Mouse (Mus musculus): Measurements from ENCODE around the gene Car11. TPM values are rescaled to one million over a fixed set of nuclear protein-coding genes. Genes with fewer than 3 reads are reported as not detected.

Car11 gene
- polyA plus RNA-seq, 1 experiment from 2014 or later, result 9.1 TPM

DNA sequence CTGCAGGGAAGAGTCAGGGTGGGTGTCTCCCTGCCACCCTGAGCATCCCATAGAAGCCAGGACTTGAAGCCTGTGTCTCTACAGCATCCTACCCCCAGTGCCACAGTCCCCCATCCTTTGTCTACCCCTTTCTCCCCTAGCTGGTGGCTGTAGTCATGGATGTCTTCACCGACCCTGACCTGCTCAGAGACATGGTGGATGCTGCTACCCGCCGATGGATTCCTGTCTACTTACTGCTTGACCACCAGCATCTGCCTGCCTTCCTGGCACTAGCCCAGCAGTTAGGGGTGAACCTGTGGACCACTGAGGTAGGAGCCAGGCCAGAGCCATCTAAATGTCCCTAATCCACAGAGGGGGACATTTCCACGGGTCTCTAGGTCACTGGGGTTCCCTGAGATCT is 23.7 kb downstream of the Car11 start:
- WGBS, result 91% methylated on average over 4 of the region's 4 CpGs
- peaks cover 97% of the 10 kb centered on the region for H3K36me3 ChIP-seq (replicated peaks)
- H3K27me3 ChIP-seq (replicated peaks; ENCODE audit: low read depth, poor library complexity, severe bottlenecking), result no peaks in the 10 kb centered on the region

DNA sequence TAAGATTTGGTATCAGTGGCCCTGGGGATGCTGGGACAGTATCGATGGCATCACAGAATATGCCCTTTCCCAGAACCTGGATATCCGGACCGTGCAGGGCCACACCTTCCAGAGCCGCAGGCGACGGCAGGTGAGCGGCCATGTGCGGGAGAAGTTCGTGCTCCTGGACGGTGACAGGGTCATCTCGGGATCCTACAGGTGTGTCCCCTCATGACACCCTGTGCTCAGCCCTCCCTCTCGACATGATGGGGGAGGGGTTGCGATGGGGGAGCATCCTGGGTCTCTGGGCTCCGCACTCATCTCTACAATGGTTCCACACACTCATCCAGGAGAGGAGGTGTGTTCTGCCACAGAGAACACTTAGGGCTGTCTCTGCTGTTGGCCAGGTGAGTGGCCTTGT is 24.1 kb downstream of the Car11 start:
- Histone ChIP-seq H3K36me3 (replicated peaks) (peaks cover 100% of the 10 kb centered on the region), H3K27ac (replicated peaks) (no peak overlapping the region), H3K4me1 (peaks cover 24% of the 10 kb centered on the region), H3K4me3 (no peak overlapping the region), H3K27me3 (replicated peaks; ENCODE audit: low read depth, poor library complexity, severe bottlenecking) (no peaks in the 10 kb centered on the region), H3K9me3 (no peaks in the 10 kb centered on the region)
- DNase-seq (ENCODE audit: low spot score), result no peak
- WGBS, result 92% methylated on average over 14 of the region's 14 CpGs

More for the DNA sequence above, 23.7 kb downstream of the Car11 start:
- no peak for DNase-seq (ENCODE audit: low spot score)
- no peaks in the 10 kb centered on the region for H3K9me3 ChIP-seq
- no peak overlapping the region for H3K27ac ChIP-seq (replicated peaks)
- H3K4me3 ChIP-seq, result no peak overlapping the region
- H3K4me1 ChIP-seq, result peaks cover 25% of the 10 kb centered on the region

DNA sequence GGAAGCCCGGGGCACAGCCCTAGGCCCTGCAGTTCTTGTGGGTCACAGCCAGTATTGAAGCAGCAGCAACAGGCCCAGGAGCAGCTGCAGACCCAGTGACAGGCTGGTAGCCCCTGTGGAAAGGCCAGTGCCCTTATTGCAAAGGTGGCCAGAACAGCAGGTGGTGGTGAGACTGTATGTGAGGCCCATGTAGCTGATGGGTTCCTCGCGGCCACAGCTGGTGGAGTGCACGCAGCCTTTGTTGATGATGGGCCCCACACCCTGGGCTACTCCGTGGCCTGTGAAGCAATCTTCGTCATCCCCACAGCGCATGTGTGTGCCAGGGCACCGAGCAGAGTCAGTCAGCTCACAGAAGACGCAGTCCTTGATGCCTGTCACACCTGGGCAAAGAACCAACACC is 25.5 kb downstream of the Car11 start:
- Histone ChIP-seq H3K27me3 (replicated peaks; ENCODE audit: low read depth, poor library complexity, severe bottlenecking) (no peaks in the 10 kb centered on the region), H3K36me3 (replicated peaks) (peaks cover 99% of the 10 kb centered on the region), H3K4me1 (peaks cover 18% of the 10 kb centered on the region), H3K4me3 (no peak overlapping the region), H3K27ac (replicated peaks) (no peak overlapping the region), H3K9me3 (no peaks in the 10 kb centered on the region)
- no peak for DNase-seq (ENCODE audit: low spot score)
- 93% methylated on average over 9 of the region's 9 CpGs for WGBS

DNA sequence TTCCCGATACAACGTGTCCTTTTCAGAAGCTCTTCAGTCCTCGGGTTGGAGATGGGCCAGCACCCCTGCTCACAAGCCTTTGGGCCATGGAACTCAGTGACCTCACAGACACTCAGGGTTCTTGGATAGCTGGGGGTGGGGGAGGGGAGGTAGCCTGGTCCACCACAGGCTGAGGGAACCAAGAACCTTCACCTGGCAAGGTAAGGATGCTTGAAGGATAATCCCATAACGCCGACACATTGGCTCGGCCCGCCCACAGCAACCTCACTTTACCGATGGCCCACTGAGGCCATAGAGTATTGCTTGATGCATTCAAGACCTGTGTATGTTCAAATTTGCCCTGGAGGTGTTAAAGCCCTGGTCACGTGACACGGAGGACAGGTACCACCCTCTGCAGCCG is 26.1 kb downstream of the Car11 start, which contains the start of gene Spaca4:
Gene Spaca4, minus strand, starts transcription at position 101 of the 400 bp plus-strand sequence.
- no peak for DNase-seq (ENCODE audit: low spot score)
- Histone ChIP-seq H3K9me3 (no peaks in the 10 kb centered on the region), H3K27me3 (replicated peaks; ENCODE audit: low read depth, poor library complexity, severe bottlenecking) (no peaks in the 10 kb centered on the region), H3K4me1 (peaks cover 19% of the 10 kb centered on the region), H3K27ac (replicated peaks) (no peak within 1 kb of the TSS), H3K36me3 (replicated peaks) (peaks cover 94% of the 10 kb centered on the region), H3K4me3 (peak within 1 kb of the TSS; percentile 13; the same call in 1 of the 2 replicates)
- 92% methylated on average over 11 of the region's 11 CpGs for WGBS

DNA sequence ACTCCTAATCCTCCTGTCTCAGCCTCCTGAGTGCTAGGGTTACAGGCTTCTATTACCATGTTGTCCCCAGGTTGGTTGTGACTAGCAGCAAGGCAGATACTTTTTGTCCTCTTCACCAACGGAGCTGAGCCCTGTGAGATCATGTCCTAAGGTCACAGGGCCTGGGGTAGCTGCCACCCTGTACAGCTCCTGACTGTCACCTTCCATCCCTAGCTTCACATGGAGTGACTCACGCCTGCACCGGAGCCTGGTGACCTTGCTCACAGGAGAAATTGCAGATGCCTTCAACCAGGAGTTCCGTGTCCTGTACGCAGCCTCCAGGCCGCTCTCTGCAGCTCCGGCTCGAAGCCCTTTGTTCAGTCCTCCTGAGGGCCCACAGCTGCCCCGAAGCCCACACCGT is 26.8 kb downstream of the Car11 start:
- Histone ChIP-seq H3K9me3 (no peaks in the 10 kb centered on the region), H3K4me3 (peak overlapping the region; percentile 13; the same call in 1 of the 2 replicates), H3K36me3 (replicated peaks) (peaks cover 87% of the 10 kb centered on the region), H3K4me1 (peaks cover 21% of the 10 kb centered on the region), H3K27ac (replicated peaks) (no peak overlapping the region), H3K27me3 (replicated peaks; ENCODE audit: low read depth, poor library complexity, severe bottlenecking) (no peaks in the 10 kb centered on the region)
- DNase-seq (ENCODE audit: low spot score), result no peak
- WGBS, result 94% methylated on average over 10 of the region's 10 CpGs

DNA sequence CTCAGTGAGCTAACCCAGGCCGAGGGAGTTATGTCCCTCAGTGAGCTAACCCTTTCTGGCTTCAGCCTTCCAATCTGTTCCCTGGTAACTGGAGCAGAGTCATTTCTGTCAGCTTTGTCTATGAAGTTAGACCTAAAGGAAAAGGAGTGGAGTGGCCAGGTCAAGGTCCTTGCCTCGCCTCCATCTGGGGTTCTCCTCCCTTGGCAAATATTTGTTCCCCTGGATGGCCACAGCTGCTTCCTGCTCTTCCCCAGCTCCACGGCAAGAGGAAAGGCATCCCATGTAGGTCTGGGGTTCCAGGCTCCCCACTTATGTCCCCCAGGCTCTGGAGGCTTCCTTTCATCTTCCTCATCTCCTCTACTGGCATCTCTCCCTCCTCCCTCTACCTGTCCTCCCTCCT is 28.0 kb downstream of the Car11 start:
- Histone ChIP-seq H3K4me3 (no peak overlapping the region), H3K9me3 (no peaks in the 10 kb centered on the region), H3K27ac (replicated peaks) (no peak overlapping the region), H3K36me3 (replicated peaks) (peaks cover 75% of the 10 kb centered on the region), H3K27me3 (replicated peaks; ENCODE audit: low read depth, poor library complexity, severe bottlenecking) (no peaks in the 10 kb centered on the region), H3K4me1 (peaks cover 23% of the 10 kb centered on the region)
- no peak for DNase-seq (ENCODE audit: low spot score)
- WGBS, result 84% methylated on average over 3 of the region's 3 CpGs

DNA sequence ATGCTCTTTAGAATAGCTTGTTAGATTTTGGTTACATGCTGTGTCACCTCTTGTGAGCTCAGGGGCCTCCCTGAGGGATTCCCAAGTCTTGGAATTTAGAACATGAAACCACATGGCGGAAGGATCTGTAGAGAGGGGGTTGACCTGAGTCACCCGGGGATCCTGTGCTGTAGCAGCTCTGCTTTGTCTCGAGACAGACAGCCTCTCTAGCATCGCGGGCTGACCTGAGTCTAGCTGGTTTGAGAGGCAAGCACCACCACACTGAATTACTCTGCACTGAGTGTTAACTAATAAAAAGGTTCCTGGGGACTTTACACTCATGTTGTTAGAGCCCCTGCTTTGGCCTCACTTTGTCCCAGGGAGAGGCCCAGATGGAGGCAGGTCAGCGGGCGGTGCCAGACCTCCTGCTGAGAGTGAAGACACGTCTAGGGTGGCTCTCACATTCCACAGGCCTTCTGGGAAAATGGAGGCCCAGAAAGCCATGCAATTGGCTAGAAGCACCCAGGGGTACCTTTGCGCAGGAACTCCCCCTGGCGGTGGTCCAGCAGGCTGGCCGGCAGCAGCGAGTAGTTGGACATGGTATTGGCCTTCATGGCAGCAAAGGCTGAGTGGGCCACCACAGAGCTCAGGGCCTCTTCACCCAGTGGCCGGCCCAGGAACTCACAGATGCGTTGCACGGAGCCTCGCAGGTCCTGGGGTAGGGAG is 31.2 kb downstream of the Car11 start:
- Histone ChIP-seq H3K9me3 (no peaks in the 10 kb centered on the region), H3K27me3 (replicated peaks; ENCODE audit: low read depth, poor library complexity, severe bottlenecking) (no peaks in the 10 kb centered on the region), H3K36me3 (replicated peaks) (peaks cover 42% of the 10 kb centered on the region), H3K4me1 (peaks cover 23% of the 10 kb centered on the region), H3K27ac (replicated peaks) (peak overlapping the region; percentile 77), H3K4me3 (peak overlapping the region; percentile 23; the same call in 1 of the 2 replicates)
- DNase-seq (ENCODE audit: low spot score), result peak; percentile 83
- WGBS, result 14% methylated on average over 16 of the region's 16 CpGs

DNA sequence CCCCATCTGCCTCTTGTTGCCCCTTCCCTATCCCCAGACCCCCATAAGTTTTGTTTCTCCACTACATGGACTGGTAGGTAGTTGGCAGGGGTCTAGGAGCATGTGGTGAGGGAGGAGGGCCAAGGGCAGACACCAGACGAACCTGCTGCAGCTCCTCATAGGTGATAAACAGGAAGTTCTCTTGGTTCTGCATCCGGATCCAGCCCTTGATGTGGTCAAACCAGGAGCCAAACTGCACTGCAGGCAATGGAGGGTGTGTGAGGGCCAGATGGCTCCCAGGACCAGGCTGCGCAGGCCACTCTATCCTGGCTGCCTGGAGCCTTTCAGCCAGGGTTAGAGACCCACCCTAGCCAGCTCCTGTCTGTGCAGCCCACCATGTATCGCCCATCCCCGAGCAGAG is 33.8 kb downstream of the Car11 start:
- no peaks in the 10 kb centered on the region for H3K9me3 ChIP-seq
- peaks cover 23% of the 10 kb centered on the region for H3K4me1 ChIP-seq
- no peaks in the 10 kb centered on the region for H3K27me3 ChIP-seq (replicated peaks; ENCODE audit: low read depth, poor library complexity, severe bottlenecking)
- H3K36me3 ChIP-seq (replicated peaks), result peaks cover 16% of the 10 kb centered on the region
- DNase-seq (ENCODE audit: low spot score), result no peak
- WGBS, result 87% methylated on average over 5 of the region's 5 CpGs
- H3K27ac ChIP-seq (replicated peaks), result no peak overlapping the region
- no peak overlapping the region for H3K4me3 ChIP-seq

DNA sequence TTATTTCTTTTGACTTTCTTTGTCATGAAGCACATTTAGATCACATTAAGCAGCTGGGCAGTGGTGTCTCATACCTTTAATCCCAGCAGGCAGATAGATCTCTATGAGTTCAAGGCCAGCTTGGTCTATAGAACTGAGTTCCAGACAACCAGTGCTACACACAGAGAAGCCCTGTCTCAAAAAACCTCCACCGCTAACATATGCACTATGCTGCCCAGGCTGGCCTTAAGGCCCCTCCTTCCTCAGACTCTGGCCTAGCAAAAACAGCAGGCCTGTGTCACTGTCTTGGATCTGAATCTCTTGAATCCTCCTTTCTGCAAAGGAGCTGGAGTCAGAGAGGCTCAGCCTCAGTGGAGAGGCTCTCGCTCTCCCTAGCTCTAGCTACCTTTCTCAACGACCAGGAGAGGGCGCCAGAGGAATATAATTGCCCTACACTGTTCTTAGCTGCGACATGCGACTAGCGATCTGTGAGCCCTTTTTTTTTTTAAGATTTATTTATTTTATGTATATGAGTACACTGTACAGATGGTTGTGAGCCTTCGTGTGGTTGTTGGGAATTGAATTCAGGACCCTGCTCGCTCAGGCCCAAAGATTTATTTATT is 39.6 kb downstream of the Car11 start:
- H3K36me3 ChIP-seq (replicated peaks), result no peaks in the 10 kb centered on the region
- 9% methylated on average over 9 of the region's 9 CpGs for WGBS
- no peak overlapping the region for H3K27ac ChIP-seq (replicated peaks)
- peak; percentile 85 for DNase-seq (ENCODE audit: low spot score)
- H3K9me3 ChIP-seq, result no peaks in the 10 kb centered on the region
- no peak overlapping the region for H3K4me3 ChIP-seq
- peaks cover 16% of the 10 kb centered on the region for H3K27me3 ChIP-seq (replicated peaks; ENCODE audit: low read depth, poor library complexity, severe bottlenecking)
- H3K4me1 ChIP-seq, result peaks cover 9% of the 10 kb centered on the region

DNA sequence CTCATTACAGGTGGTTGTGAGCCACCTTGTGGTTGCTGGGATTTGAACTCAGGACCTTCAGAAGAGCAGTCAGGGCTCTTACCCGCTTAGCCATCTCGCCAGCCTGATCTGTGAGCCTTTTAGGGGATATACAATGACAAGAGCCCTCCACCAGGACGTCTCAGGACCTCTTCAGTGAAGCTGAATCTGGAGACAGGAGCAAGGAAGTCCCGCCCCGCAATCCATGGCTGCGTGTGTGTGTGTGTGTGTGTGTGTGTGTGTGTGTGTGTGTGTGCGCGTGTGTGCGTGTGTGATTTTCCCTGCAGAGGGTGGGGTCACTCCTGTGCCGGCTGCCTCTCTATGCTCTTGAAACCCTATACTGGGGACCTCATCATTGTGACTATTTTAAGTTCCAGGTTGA is 40.2 kb downstream of the Car11 start:
- WGBS, result 70% methylated on average over 10 of the region's 10 CpGs
- no peaks in the 10 kb centered on the region for H3K9me3 ChIP-seq
- H3K4me3 ChIP-seq, result no peak overlapping the region
- no peak overlapping the region for H3K27ac ChIP-seq (replicated peaks)
- H3K27me3 ChIP-seq (replicated peaks; ENCODE audit: low read depth, poor library complexity, severe bottlenecking), result peaks cover 16% of the 10 kb centered on the region
- no peaks in the 10 kb centered on the region for H3K36me3 ChIP-seq (replicated peaks)
- no peak for DNase-seq (ENCODE audit: low spot score)
- peaks cover 9% of the 10 kb centered on the region for H3K4me1 ChIP-seq

DNA sequence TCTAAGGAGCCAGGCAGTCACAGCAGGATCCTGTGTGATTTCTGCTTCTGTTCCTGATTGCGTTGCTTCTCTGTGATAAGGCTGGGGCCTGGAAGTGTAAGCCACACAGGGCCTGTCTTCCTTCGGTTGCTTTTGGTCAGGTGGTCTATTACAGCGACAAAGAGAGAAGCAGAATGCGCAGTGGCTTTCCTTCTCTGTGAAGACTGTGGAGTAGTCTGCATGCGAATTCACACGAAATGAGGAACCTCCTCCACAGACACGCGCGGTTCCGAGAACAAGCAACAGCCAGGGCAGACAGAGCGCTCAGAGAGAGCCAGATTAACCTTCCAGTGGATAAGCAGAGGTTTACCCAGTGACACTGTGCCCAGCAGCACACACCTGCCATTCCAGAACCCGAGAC is 41.7 kb downstream of the Car11 start:
- no peak for DNase-seq (ENCODE audit: low spot score)
- H3K9me3 ChIP-seq, result no peaks in the 10 kb centered on the region
- H3K27ac ChIP-seq (replicated peaks), result no peak overlapping the region
- 89% methylated on average over 12 of the region's 12 CpGs for WGBS
- peaks cover 16% of the 10 kb centered on the region for H3K27me3 ChIP-seq (replicated peaks; ENCODE audit: low read depth, poor library complexity, severe bottlenecking)
- peaks cover 9% of the 10 kb centered on the region for H3K4me1 ChIP-seq
- H3K36me3 ChIP-seq (replicated peaks), result no peaks in the 10 kb centered on the region
- H3K4me3 ChIP-seq, result no peak overlapping the region

DNA sequence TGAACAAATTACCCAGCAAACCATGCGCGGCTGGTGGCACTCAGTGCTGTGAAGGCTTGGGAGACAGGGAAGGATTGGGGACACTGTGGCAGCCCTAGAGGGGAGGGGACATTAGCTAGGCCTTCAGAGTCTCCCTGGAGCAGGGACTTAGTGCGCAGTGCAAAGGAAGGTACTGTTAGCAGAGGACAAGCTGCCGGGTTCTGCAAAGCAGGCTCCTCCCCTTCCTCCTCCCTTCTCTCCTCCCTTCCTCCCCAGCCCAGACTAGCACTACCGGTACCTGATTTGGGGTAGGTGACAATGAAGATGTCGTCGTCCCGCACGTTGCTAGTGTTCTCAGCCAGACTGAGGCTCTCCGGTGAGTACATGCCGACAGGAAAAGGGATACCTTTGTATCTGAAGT is 42.1 kb downstream of the Car11 start:
- DNase-seq (ENCODE audit: low spot score), result no peak
- Histone ChIP-seq H3K4me1 (peaks cover 9% of the 10 kb centered on the region), H3K27ac (replicated peaks) (no peak overlapping the region), H3K36me3 (replicated peaks) (no peaks in the 10 kb centered on the region), H3K4me3 (peak overlapping the region; percentile 42), H3K9me3 (0 out of 2 replicates have a peak, but pooled peaks cover 3% of the 10 kb centered on the region), H3K27me3 (replicated peaks; ENCODE audit: low read depth, poor library complexity, severe bottlenecking) (peaks cover 16% of the 10 kb centered on the region)
- 35% methylated on average over 11 of the region's 11 CpGs for WGBS

DNA sequence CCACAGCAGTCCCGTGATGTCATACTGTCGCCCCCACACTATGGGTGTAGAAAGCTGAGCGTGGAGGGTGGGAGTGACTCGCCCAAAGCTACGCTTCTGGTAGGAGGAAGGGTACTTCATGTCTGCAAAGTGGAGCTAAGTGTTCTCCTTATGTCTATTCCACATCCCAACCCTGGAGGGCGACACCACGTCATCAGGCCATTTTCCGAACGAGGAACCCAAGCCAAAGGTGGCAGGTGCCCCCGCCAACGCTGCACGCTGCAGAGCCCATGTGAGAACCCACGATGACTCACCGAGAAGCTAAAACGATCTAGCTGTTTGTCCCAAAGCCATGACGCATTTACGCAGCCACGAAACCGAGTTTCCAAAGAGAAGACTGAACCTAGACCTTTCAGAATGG is 42.7 kb downstream of the Car11 start:
- H3K4me1 ChIP-seq, result peaks cover 9% of the 10 kb centered on the region
- H3K27ac ChIP-seq (replicated peaks), result no peak overlapping the region
- peaks cover 16% of the 10 kb centered on the region for H3K27me3 ChIP-seq (replicated peaks; ENCODE audit: low read depth, poor library complexity, severe bottlenecking)
- WGBS, result 36% methylated on average over 19 of the region's 19 CpGs
- no peaks in the 10 kb centered on the region for H3K36me3 ChIP-seq (replicated peaks)
- 0 out of 2 replicates have a peak, but pooled peaks cover 4% of the 10 kb centered on the region for H3K9me3 ChIP-seq
- H3K4me3 ChIP-seq, result peak overlapping the region; percentile 42
- DNase-seq (ENCODE audit: low spot score), result no peak
